Mouse (Mus musculus) cerebellum, postnatal 4 days (tissue): Measurements from ENCODE around the gene Dyrk2.

ENCODE experiments used
- DNase-seq, 2 experiments: peaks; one replicate each; pipeline ENCODE4 v3.0.0; 2022; ENCODE audit warnings: low spot score in 2 of 2, mixed read lengths in 1 of 2

The Dyrk2 gene

DNA sequence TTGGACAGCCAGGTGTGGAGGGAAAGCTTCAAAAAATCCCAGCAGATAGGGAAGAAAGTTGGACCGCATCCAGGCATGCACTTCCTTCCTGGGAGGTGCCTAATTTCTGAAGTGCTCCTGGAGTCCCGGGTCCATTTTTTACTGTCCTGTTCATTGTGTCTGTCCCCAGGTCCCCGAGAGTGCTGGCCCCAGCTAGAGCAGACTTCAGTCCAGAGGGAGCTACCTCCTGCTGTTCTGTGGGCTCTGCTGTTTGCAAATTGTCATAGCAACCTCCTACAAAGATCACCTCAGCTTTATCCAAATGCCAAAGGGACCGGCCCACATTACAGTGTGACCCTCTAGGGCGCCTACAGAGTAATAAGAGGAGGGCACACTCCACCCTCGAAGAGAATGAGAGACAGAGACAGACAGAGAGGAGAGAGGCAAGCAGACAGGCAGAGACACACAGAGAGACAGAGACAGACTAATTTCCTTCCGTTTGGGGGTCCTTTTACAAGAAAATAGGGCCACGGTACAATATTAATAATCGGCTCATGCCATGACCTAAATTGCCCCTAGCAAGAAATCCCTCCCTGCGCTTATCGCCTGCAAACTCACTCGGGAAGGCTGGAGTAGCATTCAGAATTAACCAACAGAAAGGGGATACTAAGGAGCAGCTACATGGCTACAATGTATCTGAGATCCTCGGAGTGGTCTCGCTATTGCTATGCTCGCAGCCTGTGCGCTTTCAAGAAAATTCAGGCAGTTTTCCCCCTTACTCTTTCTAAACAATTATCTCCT, at the start of gene Dyrk2:
Dyrk2 (minus strand) TSS at position 9 of the 780 bp plus-strand sequence.
- peak in 1 of 2 experiments; percentile 55 for DNase-seq

DNA sequence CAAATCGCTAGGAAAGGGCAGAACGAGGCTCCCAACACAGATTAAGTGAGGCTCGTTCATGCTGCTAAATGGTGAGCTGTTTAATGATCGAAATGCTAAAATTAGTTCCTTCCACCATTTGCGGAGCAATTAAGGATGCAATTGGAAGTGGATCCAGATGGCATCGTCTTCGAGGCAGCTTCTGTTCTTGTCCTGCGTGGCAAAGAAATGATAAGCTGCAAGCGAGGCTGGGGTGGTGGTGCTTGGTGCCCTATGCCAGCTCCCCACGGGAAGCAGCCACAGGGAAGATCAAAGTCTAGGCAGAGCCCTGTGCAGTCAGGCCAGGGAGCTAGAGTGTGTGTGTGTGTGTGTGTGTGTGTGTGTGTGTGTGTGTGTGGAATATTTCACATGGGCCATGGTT, 32.6 kb upstream of the Dyrk2 start:
- DNase-seq: no peak

DNA sequence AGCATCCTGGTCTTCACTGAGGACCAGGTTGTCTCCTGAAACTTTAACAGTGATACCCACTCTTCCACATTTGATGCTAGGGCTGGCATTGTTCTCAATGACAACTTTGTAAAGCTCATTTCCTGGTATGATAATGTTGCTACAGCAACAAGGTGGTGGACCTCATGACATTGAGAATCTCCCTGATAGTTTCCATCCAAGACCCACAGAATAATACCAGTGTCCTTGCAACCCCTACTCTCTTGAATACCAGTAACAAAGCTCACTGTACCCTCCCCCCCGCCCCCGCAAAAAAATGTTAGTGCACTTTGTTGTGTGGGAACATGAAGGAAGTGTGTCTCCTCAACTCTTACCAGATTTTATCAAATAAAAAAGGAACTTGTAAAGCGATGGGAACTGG, 23.6 kb upstream of the Dyrk2 start:
- DNase-seq: no peak

DNA sequence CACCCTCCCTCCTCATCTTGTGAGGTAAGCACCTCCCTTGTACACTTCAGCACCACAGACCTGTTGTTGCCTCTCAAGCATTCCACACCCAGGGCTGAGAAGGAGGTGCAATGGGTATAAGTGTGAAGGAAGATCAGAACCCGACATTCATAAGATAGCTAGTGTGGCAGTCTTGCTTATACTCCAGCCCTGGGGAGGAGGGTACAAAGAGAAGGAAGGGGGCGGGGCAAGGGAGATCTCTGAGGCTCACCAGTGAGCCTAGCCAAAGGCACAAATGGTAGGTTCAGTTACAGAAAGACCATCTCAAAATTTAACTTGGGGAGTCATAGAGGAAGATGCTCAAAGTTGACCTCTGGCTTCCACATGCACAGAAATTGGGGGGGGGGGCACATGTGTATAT, 14.1 kb upstream of the Dyrk2 start:
- no peak for DNase-seq

DNA sequence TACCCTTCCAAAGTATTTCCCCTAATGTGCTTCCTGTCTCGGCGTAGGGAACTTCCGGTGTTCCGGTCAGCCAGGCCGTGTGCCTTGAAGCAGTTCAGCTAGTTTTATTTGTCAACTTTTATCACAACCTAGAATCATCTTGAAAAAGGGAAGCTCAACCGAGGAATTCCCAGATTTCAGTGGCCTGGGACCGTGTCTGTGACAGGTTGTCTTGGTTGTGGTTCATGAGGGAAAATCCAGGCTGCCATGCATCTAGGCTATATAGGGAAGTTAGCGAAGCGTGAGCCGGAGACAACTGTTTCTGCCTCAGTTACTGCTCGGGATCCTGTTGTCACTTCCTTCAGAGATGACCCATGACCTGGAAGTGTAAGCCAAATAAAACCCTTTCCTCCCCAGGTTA, 13.3 kb upstream of the Dyrk2 start:
- no peak for DNase-seq

DNA sequence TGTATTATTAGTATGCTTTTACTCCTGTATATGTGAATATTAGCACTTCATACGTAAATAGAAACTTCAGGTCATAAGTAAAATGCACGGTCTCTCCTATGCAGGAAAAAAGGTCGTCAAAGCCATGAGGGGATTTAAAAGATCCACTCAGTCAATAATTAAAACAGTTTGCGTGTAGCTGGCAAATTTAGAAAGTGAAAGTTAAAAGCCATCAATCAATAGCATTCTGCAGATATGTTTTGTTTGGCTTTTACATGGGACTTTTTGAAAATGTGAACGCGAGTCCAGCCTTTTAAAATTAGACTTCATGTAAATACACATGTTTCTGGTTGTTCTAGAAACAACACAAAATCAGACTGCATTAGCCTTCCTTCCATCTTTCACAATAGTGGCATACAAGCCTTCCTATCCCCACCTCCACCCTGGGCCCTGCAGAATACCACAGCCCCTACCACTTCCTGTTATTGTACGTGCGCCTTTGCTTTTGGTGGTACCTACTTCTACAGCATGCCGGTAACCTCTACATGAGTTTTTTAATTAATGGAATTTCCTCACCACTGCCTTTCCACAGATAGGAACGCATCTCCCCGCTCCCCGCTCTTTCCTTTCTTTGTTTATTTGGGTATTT, 12.4 kb upstream of the Dyrk2 start:
- no peak for DNase-seq

DNA sequence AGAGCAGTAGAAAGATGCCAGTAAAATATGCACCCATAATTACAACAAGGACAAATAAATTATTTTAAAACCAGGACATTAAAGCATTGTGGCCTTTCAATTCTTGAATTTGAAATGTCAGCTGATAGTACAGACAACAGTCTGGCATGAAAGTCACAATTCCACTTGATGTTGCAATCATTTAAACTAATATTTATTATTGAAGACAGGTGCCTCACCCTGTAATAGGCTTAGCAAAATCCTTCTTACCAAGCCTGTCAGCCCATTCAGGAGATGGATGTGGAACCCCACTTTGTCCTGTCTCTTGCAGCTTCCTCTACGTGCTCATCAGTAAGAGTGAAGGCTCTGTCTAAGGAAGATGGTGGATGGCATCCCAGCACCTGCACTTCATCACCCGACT, 10.8 kb upstream of the Dyrk2 start:
- DNase-seq: no peak

DNA sequence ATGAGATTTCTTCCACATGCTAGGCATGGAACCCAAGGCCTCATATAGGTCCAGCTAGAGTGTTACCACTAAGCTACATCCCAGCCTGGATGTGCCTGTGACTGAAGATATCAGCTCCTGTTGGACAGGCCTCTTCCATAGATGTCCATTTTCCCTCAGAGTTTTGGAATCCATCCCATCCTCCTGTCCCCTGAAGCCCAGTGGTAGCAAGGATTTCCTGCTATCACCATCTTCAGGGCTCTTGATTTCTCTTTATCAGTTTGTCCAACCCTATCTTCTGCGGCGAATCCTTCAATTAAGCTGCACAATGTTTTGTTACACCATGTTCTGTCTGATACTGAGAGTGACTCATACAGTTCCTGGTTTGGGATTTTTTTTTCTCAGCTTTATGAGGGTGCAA, 2.2 kb upstream of the Dyrk2 start:
- DNase-seq: no peak

DNA sequence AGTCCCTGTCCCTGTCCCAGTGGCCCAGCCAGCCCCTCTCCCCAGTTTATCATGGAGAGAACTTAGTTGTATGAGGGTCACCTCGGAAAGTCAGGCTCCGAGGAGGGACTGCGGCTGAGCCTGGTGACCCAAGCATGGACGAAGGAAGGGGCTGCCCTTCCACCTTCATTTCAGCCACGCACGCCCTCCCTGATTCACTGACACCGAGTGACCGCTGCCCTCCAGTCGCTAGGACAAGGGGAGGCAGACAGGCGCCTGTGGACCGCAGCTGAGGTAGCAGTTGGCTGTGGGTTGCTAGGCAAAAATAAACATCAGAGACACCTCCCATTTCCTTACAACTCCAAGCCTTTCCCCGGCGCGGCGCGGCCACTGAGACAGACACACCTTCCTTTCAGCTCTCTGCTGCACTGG, 413 bp downstream of the Dyrk2 start:
- DNase-seq: peak in 1 of 2 experiments; percentile 58

DNA sequence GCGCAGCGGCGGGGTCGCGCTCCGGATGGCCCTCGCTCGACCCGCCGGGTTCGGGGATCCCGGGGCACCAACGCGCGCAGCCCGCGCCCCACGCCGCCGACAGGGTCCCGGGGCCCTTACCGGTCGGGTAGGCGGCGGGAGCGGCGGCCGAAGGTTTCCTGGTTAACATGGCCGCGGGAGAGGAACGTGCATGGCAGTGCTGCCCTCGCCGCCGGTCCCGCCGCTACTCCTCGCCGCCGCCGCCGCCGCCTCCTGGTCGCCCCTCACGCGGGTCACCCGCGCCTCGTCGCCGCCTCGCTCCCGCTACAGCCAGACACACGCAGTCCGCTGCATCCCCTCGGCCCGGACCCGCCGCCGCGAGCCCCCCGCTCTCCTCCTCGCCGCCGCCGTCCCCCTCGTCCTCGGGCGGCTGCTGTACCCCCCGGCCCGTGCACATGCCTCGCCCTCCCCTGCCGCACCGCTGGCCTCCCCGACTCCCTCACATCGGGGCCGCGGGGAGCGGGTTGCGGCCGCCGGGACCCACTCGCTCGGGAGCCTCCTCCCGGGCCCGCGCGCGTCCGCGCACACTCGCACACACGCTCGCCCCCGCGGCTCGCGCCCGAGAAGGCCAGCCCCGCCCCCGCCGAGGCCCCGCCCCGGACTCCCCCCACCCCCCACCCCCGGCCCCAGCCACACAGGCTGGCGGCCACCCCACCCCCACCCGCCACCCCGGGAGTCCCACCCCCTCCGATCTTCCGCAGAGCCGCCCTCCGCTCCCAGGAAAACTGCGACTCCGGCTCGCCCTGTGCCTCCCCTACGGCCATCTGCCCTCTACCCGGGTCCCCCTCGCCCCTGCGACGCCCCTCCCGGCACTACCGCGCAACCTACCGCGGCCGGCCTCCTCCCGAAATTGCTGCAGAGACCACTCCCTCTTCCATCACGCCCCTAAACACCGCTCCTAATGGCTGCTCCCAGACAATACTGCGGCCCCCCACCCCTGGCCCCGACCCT, 1.1 kb downstream of the Dyrk2 start:
- peak; percentile 81 to 86 for DNase-seq

DNA sequence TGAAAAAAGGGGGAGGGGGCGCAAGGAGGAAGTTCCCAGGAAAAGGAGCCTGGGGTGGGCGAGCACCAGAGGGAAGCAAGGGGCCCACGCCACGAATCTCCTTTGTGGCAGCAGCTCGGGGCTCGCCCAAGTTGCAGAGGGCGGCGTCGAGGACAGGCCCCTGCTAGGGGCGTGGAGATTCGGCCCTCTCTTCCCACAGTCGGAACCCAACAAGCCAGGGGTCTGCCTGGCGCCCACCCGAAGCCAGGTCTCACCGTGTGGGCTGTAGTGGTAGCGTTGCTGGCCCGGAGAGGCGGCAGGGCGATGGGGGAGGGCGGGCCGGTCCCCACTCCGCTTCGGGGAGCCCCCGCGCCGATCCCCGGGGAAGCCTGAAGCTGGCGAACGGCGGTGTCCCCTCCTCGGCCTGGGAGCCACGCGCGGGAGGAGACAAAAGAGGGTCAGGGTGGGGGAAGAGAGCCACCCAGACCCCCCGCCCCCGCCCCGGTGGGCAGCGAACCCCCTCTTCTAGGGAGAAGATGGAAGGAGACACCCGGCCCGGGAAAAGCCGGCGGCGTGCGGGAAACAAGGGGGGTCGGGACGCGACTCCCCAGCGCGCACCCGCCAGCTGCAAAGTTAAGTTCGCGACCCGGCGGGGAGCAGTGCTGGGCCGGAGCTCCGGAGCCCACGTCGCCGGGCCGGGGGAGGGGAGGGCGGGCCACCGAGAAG, 2.0 kb downstream of the Dyrk2 start:
- DNase-seq: peak in 1 of 2 experiments; percentile 47

DNA sequence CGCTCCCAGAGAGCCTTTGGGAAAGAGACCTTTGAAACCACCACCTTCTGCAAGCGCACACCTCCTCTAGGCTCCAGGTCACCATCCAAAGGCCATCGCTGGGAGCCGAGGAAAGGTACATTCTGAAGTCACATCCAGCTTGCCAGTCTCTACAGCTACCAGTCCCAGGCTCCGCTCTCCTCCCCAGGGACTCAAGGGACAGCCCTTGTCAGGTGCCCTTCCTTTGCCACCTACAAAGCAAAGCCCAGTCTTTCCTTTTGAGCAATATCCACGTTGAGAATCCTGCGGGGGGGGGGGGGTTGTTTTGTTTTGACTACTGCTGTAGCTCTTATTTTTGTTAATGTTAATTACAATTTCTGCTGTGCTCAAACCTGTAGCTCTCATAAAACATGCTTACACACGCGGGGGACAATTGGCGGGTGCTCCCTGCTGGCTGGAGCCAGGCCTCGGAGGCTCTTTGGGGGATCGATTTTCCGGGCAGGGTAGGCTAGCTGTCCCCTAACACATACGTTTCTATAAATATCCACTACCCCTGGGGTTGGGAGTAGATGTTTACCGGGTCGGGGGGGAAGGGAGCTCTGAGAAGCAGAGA, 2.6 kb downstream of the Dyrk2 start:
- DNase-seq: no peak

DNA sequence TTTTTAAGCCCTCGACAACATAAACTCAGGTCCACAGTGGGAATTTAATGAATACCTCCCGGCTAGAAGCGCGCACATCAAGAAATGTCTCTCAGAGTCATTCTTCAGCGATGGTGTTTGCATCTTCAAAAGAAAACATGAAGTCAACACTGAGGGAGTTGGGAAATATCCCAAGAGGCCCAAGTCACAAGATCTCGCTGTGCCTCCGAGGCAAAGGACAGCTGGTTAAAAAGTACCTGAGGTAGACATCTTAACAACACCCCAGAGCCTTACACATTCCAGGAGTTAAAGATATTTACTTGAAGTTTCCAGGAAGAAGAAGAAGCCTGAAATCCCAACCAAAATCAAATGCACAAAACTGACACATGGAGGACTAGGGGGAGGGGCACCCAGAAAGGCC, 5.0 kb downstream of the Dyrk2 start:
- no peak for DNase-seq

DNA sequence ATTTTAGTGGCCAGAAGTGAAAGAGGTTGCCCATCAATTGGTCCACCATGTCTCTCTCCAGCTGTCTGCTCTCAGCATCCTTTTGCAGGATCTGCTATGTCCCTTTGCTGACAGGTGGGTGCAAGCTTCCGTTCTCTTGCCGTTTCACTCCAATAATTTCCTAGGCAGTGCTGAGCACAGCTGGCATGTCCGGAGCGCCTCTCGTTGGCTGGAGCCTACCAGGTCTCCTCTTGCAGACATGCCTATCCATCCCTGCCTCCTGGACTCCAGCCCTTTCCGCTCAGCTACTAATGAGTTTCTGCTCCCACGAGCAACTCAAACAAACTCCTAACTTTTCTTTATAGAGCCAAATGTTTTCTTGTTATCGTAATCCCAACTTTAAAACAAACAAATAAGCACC, 6.4 kb downstream of the Dyrk2 start:
- DNase-seq: no peak

DNA sequence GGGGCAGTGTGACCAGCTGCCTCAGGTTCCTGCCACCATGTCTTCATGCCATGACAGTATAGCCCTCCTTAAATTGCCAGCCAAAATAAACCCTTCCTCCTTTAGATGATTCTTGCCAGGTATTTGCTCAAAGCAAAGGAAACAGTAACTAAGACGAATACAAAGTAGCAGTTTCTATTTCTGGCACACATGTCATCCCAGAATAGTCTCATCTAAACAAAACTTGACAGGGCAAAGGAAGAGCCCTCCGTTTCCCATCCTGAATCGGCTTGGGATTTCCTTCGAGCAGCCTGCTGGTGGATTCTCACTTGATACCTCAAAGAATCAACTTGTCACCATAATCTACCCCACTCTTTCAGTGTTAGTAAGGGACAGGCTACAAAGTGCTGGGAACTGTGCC, 7.8 kb downstream of the Dyrk2 start:
- no peak for DNase-seq

DNA sequence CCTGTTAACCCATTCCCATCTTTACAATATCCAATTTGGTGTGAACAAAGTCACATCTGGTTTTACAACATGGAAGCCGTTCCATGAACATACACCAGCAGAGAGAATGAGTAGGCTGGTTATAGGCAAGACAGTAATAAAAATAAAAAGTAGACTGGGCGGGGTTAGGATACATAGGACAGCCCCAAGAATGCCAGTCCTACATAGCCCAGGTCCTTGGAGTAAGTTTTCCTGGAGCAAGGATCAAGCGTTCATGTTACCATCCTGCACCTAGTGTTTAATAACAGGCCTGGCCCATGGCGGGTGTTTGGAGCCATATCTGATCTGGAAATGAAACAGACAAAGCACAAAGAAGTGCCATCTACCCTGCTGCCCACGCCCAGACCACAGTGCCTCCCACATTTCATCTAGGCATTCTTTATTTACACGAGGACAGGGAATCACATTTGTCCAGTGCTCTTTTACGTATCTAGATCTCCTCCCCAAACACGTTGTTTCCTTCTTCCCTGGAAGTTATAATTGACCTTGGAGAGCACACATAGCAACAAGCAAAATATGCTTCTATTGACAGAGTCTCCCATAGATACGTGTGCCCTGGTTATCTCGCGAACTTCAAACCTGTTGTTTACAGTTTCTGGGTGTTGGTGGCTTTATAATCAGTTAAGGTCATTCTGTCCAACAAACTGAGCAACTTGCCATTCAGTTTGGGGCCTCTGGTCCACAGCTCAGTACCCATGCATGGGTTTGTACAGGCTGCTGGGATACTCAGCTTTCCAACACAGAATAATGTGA, 8.6 kb downstream of the Dyrk2 start:
- no peak for DNase-seq

DNA sequence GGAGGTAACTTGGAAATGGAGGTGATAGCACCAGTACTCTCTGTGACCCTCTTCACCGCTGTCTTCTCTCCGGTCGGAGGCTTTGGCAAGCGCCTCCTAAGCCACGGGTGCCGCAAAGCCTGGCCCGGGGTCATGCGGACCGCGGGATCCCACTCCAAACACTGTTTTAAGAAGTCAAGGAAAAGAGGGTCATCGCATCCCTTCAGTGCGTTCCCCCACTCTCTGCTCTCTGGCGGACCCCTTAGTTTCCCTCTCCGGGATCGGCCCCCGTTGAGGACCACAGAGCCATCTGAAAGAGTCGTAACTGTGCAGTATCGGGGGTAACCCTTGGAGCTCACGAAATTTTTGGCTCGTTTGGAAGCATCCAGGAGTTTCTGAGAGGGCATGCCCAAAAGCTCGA, 10.4 kb downstream of the Dyrk2 start:
- DNase-seq: no peak

DNA sequence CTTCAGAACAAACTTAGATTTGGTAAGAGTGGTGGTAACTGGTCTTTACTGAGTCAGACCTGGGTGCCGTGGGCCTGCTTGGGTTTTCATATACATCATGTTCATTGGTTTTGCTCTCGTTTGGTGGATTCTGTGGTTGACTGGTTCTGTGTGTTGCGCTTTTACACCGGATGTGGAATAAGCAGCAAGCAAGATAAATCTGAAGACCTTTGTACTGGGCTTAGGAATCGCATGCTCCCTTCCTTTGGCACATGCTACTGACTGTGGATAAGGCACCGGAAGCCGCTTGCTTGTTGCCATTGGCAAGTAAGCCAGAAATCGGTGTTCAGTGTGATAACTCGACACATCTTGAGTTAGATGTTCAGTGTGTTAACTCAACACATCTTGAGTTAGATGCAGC, 15.4 kb downstream of the Dyrk2 start:
- DNase-seq: no peak

DNA sequence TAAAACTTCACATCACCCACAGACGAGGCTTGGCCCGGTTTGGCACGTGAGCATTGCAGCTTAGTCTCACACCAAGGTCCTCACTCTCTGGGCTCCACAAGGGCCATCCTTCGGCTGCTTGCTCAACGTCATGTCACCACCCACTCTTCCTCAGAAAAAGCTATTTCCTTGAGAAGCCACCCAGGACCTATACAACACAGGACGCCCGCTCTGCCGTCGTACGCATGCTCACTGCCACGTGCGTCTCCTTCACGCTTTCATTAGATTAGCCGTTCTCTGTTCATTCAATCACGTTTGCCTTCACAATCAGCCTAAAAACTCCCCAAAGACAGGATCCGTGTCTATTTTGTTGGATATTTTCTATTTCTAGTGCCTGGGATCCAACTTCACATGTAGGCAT, 17.5 kb downstream of the Dyrk2 start:
- no peak for DNase-seq

DNA sequence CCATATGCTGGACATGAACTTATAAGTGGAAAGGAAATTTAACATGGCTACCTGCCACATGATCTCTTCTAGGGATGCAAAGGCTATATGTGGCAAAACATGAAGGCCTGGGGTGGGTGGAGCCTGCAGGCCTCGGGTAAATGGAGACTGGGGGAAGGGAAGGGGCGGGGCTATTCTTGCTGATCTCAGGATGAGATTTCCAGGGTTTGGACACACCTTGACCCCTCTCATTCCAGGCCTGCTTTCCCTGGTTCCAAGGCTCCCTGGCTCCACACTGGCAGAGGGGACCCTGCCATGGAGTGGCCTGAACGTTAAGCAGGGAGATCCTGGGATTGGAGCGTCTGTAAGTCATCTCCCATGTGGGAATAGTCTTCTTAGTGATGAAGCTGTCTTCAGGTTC, 21.5 kb downstream of the Dyrk2 start:
- DNase-seq: no peak
